Mouse (Mus musculus) thymus, postnatal 10 days (tissue): Measurements from ENCODE around the gene P3h1.
"Not testable (repeated sequence)": the region's sequence is repeated elsewhere in the genome, so short reads cannot be mapped to it uniquely, and the experiment has no call there.

Experiments used
- DNase-seq, 2 experiments: peaks; one replicate each; pipeline ENCODE4 v3.0.0; 2021; ENCODE audit warnings: low spot score in 2 of 2

The P3h1 gene

GRCm38 (mm10) chr4:119275226-119275625 is 42.5 kb downstream of the P3h1 start:
- no peak for DNase-seq

GRCm38 (mm10) chr4:119275726-119276125 is 43.0 kb downstream of the P3h1 start:
- no peak for DNase-seq

GRCm38 (mm10) chr4:119278784-119279183 is 46.1 kb downstream of the P3h1 start:
- not testable (repeated sequence) for DNase-seq

GRCm38 (mm10) chr4:119284861-119285260 is 52.1 kb downstream of the P3h1 start:
- DNase-seq = no peak

- no peak for DNase-seq
Observed at GRCm38 (mm10) chr4:119285336-119285735, 52.6 kb downstream of the P3h1 start.

GRCm38 (mm10) chr4:119291921-119292320 is 59.2 kb downstream of the P3h1 start:
- DNase-seq = no peak

GRCm38 (mm10) chr4:119292771-119293573 is 60.3 kb downstream of the P3h1 start:
- DNase-seq = peak; percentile 10 to 40

- DNase-seq = peak; percentile 20
Observed at GRCm38 (mm10) chr4:119293574-119294258, 61.0 kb downstream of the P3h1 start.

- peak; percentile 98 to 99 for DNase-seq
Observed at GRCm38 (mm10) chr4:119294415-119295133, 61.9 kb downstream of the P3h1 start, which contains the start of gene Ybx1. Ybx1 (minus strand) TSS chr4:119294604.

- no peak for DNase-seq
Observed at GRCm38 (mm10) chr4:119295134-119295453, 62.4 kb downstream of the P3h1 start.

GRCm38 (mm10) chr4:119297361-119297760 is 64.6 kb downstream of the P3h1 start:
- no peak for DNase-seq
